Mouse (Mus musculus): ENCODE results near the gene Gm10283.

GRCm38 (mm10) chr8:60432649-60433048 is 70.3 kb downstream of the Gm10283 start:
- TF ChIP-seq CTCF (IDR thresholded peaks at IDR 0.05; ENCODE audit: borderline replicate concordance, control insufficient read depth, extremely low read depth, insufficient read depth, low read length, poor library complexity) (no peak), POLR2A (IDR thresholded peaks at IDR 0.05; ENCODE audit: control insufficient read depth, extremely low read depth, insufficient read depth, low read length, poor library complexity) (no peak)
